Mouse (Mus musculus): ENCODE results near the gene Adh6a.

- no peak for TF ChIP-seq GATA1 (IDR thresholded peaks at IDR 0.05; ENCODE audit: borderline replicate concordance, low read length)
- no peak for TF ChIP-seq FLI1 (IDR thresholded peaks at IDR 0.05; ENCODE audit: low read length)
These were observed 23.1 kb downstream of the Adh6a start for GRCm38 (mm10) chr3:138336104-138336754.
